Mouse (Mus musculus) lung, postnatal 14 days (tissue): ENCODE measurements around the gene Rnf38.

ENCODE experiments used
- DNase-seq: peaks from one replicate; pipeline ENCODE4 v3.0.0; 2021

The Rnf38 gene

DNA sequence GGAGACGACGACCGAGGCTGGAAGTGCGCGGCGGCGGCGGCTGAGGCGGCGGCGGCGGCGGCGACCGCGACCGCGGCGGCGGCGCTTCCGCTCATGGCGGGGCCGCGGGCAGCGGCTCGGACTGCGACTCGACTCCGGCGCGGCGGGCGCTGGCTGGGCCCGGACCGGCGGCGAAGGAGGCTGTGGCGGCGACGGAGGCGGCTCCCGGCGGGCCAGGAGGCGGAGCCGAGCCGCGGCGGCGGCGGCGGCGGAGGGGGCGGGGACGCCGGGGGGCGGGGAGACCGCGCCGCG lies at the start of gene Rnf38:
Rnf38 (minus strand) TSS at position 77 of the 291 bp plus-strand sequence.
- DNase-seq = no peak

DNA sequence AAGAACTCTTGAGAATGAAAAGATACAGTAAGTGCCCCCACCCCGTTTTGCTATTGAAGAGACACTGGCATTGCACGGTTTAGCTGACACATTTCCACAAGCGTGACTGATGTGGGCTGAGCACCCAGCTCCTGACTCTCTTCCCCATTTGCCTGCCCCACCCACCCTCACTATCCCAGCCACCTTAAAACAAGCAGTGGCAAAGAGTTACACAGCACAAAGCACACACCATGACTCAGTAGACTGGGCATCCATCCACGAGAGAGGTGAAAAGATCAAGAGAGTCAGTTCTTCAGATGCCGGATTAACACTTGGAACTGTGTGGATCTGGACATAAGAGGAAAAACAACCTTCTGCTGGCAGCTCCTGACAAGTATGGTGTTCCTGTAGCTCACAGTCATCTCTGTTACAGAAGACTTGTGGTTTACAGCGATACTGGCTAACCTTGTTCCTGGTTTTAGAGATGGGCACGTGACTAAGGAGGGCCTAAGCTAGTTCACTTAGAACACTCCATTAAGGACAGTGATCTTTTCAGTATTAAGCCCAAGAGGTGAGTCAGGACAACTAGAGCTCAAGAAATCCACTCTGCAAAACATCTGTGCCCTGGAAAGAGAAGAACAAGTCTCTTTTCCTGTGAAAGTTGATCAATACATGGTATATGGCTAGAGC lies 48.1 kb upstream of the Rnf38 start:
- DNase-seq = no peak

DNA sequence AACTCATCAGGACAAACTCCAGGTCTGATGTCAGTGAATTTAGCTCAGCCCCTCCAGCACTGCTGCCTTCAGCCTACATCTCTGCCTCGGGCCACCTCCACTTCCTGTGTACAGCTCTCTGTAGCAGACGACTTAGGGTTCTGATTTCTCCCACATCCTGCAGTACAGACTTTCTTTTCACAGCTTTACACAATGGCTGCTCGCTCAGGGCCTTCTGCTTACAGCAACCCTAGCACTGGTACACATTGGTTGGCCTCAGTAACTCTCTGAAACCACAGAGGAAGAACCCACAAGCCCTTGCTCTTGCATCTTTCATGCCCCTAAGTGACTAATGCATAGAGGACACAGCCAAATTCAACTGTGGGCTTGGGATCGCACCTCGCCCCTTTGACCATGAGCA lies 37.5 kb upstream of the Rnf38 start:
- DNase-seq = no peak

DNA sequence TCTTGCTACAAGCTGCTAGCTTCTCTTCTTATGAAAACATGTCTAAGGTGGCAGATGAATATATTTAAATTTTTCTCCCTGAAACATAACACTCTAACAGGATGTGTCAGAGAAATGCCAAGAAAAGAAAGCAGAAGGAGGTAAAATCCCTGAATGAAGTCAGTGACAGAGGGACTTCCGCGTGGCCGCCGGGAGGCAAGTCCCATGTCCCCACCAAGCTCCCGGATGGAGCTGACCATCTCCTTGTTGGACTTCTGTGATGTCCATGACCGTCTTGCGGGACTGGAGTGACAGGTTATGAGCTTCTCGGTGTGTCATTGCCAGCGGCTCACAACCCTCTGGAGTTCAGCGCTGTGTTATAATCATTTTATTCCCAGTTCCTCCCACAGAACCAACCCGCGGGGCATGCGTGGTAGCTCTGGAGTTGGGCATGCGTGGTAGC lies 35.8 kb upstream of the Rnf38 start:
- DNase-seq = no peak

GRCm38 (mm10) chr4:44267437-44267836 lies 33.8 kb upstream of the Rnf38 start:
- no peak for DNase-seq

GRCm38 (mm10) chr4:44265500-44265899 lies 31.9 kb upstream of the Rnf38 start:
- DNase-seq = no peak

DNA sequence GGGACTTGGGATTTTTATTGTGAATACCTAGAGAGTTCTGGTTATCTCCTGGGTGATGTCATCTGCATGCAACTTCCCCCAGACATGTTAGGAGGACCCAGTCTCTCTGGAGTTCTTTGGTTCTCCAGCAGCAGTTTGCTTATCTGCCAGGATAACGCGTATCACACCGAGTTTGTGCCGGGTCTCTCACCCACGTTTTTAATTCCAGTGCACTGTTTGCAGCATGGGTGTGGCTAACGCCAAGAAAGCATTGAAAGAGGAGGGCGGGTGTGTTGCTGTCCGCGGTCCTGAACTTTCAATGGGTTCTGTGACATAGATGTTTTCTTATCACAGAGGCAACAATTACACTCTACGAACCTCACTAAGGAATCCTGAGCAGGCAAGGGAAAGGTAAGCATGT lies 26.7 kb upstream of the Rnf38 start:
- peak; percentile 77 for DNase-seq

- no peak for DNase-seq
Observed at GRCm38 (mm10) chr4:44259126-44259525, 25.5 kb upstream of the Rnf38 start.

DNA sequence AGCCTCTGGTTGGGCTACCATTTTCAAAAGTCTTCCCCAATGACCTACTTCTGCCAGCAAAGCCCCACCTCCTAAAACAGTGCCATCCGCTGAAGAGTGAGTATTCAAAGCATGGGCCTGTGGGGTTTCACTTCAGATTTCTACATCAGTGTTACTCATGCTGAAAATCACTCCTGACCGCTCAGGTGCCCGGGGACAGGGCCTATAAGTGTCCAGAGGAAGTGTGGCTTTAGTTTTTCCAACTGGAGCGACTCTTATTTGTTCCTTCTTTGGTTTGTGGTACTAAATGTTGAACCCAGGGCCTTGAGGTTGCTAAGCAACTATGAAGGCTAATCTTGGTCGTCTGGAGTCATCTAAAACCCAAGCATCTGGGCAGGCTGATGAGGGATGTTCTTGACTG lies 21.0 kb upstream of the Rnf38 start:
- no peak for DNase-seq

- no peak for DNase-seq
Observed at GRCm38 (mm10) chr4:44253191-44253590, 19.6 kb upstream of the Rnf38 start.

DNA sequence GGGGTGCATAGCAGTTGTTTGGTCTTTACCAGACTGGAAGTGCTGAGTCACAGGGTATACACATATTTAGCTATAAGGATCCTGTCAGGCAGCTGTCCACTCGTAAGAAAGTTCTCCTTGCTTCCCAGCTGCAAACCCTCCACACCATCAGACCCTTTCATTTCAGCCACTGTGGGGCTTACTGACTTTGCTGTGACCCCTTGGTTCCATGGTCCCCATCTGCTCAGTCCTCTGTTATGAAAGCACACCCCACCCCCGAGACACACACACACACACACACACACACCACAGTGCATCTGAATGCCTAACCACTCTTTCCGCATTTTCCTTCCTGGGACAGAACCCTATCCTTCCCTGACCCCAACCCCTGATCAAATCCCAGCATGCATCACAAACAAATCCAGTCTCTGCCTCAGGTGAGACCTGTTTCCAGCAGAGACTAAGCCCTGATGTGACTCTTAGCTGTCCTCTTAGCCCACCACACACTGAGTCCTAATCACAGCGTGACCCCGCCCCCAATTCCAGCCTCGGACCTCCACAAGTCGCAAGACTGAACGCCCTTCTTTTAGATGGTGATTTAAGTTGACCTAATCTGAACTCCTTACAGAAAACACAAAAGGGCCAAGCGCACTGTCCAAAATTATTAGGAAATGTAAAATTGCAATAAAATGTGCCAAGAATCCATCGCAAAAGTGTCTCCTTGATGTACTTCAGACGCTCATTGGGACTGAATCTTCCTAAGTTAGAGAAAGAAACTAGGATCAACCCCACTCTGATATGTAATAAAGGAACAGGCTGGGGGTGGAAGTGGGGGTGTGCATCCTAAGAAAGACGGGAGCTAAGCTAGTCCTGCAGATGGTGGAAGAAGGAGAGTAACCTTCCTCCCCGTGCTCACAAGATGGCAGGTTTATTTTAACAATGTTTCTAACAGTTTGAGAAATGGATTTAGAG lies 18.7 kb upstream of the Rnf38 start:
- peak; percentile 14 for DNase-seq

- DNase-seq = no peak
Observed at GRCm38 (mm10) chr4:44251521-44251920, 17.9 kb upstream of the Rnf38 start.

DNA sequence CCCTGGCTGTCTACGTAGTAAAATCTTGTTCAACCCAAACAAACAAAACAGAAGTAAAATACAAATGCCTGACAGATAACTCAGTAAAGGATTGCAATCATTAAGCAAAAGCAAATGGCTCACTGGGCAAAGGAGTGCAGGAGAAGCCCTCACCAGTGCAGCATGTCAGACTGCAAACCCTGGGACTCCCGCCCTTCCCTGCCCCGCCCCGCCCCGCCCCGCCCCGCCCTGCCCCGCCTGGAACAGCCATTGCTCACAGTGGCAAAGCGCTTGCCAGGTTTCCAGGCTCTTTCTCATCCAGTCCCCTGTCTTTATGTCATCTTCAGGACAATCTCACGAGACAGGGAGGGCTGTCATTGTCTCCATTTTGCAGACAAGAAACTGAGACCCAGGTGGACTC lies 16.1 kb upstream of the Rnf38 start:
- DNase-seq = no peak

DNA sequence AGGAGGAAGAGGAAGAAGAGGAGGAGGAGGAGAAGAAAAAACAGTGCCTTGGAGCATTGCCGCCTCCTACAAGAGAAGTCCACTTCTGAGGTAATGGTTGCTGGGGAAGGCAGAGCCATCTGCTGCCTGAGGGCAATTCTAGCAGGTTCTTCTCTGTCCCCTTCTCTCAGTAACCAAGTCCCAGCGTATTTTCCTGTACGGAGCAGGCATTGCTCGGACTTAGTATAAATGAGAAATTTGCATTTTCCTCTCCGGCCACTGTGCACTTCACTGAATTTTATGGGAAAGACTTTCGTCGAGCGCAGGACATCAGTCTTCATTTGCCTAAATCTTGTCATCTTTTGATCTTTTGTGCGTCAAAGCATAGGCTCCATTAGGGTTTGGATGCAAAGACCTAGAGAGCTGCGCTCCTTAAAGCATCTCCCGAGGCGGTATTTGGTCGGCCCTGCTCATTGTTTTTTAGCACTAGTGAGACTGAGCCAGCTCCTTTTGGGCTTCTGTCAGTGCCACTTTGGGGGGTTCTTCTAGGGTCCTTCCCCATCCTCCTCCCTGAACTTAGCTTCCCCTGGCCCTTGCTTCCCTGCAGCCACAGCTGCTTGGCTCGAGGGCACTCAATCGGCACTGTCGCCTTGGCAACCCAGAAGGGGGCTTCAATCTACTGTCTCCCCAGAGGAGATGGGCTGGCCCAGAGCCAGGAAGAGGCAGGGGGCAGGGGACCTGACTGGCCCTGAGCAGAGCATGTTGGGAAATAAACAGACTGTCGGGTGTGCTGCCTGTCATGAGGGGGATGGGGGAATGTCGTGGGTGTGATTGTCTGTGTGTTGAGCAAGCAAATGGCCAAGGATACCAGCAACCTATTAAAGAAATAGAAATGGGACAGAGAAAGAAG lies 13.7 kb upstream of the Rnf38 start:
- peak; percentile 15 for DNase-seq

DNA sequence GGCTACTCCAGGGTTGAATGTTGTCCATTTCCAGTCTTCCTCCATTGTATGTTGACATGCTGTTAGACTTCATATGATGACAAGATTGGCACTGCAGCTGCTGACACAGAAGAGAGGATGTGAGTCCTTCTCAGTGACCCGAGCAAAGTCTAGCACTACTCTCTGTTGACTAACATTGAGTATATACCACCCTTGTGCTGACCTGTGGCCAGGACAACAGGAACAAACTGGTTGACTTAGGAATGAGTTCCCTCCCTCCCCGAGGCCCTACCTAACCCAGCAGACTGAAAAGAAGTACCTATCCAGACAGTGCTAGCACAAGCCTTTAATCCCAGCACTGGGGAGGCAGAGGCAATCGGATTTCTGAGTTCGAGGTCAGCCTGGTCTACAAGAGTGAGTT lies 12.7 kb upstream of the Rnf38 start:
- DNase-seq = no peak

- DNase-seq = no peak
Observed at GRCm38 (mm10) chr4:44241638-44242037, 8.0 kb upstream of the Rnf38 start.

GRCm38 (mm10) chr4:44235946-44236345 lies 2.4 kb upstream of the Rnf38 start:
- no peak for DNase-seq

DNA sequence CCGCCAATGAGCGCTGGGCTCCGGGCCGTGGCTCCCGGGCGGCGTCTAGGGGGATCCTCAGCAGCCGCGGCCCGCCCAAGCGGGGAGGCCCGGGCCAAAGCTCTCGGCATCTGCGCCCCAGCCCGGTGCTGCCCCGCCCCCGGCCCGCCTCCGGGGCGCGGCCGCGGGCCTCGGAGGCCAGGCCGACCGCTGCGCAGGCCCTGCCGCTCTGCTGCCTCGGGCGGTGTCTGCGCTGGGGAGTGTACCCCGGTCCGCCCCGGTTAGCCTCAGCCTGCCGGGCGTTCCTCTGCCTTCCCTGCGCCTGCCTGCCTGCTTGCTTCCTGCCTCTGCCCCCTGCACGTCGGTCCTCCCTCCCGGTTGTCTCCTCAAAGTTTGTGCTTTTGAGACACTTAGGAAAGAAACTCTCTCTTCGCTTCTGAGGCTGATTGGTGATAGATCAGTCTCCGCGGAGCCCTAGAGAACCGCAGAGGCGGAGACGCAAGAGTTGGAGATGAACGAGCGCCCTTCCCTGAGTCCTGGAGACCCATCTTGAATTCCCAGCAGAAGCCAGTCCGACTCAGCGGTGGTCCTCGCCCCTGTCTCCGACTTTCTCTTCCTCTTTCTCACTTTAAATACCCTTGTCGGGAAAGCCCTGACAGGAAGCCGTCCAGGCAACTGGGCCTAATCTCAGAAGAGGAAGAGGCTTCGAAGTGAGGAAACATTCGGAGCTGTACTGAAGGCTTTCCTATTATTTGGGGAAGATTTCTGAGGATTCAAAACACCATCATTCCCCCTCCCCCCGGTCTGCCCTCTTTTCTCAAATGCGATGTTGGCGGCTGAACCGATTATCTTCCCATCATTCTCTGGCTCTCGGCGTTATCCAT lies 646 bp upstream of the Rnf38 start:
- DNase-seq = peak; percentile 91

DNA sequence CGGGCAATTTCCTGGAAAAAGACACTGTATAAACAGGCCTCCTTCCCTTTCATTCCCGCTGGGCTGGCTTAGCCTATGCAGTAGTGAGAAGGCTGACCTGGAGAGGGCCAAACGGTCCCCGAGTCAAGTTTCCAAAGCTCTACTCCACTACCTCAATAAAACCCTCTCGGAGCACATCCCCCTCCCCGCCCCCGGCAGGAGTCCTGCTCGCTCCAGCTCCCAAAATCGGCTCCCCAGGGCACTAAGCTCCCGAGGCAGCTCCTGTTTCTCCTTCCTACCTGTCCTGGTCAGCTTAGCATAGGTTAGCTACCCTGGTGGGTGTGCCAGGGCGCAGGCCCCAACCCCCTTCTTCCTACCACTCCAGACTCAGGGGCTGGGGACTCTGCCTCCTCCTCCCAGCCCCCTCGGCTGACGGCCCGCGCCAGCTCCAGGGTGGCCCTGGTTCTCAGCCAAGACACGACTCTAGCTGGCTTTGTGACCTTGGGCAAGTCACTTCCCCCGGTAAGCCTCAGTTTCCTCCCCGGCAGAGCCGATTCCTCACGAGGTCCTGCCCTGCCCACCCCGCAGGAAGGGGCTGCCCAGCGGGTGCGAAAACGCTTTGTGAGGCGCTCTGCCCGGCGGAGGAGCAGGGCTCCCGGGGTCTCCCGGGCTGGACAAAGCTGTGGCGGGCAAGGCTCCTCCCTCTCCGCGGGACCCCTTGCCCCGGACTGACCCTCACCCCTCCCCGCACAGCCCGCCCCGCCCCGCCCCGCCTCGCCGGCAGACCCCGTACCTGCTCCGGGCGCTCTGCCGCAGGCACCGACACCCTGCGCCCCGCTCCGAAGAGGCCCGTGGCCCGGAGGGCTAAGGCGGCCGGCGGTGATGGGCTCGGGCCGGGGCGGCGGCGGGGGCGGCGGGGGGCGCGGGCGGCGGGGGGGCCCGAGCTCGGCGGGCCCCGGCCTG lies 547 bp downstream of the Rnf38 start:
- peak; percentile 48 for DNase-seq

- DNase-seq = no peak
Observed at GRCm38 (mm10) chr4:44225128-44225527, 8.5 kb downstream of the Rnf38 start.

GRCm38 (mm10) chr4:44224141-44224540 lies 9.4 kb downstream of the Rnf38 start:
- no peak for DNase-seq
